Mouse (Mus musculus) embryonic facial prominence, embryonic 11.5 days (tissue): ENCODE data around the gene Card14. TPM values are rescaled to one million over a fixed set of nuclear protein-coding genes. Genes with fewer than 3 reads are reported as not detected.

Source experiments
- ATAC-seq: fragments of 200-750 bp; cut with Nextera tagmentation; replicated peaks from 2 replicates; pipeline ENCODE4 v1.8.0; 2017; ENCODE audit warnings: low read depth; ENCODE audit not compliant: insufficient number of reproducible peaks, low FRiP score, low TSS enrichment
- DNase-seq: peaks from one replicate; pipeline ENCODE4 v3.0.0-alpha.2; 2015; ENCODE audit warnings: low spot score
- H3K27ac ChIP-seq: fragments of 300-500 bp; sonication (generic); replicated peaks from 2 replicates; pipeline ENCODE4 v1.5.1; 2014; ENCODE audit warnings: mild to moderate bottlenecking, low read depth, low read length, control low read depth
- H3K27me3 ChIP-seq: fragments of 300-500 bp; sonication (generic); 2 replicates; pipeline ENCODE4 v1.6.1; 2014; ENCODE audit warnings: mild to moderate bottlenecking, low read length, moderate library complexity, mixed read lengths; ENCODE audit not compliant: control insufficient read depth, insufficient read depth
- H3K36me3 ChIP-seq: fragments of 300-500 bp; sonication (generic); replicated peaks from 2 replicates; pipeline ENCODE4 v1.6.1; 2014; ENCODE audit warnings: low read depth, mild to moderate bottlenecking, low read length, moderate library complexity, mixed read lengths; ENCODE audit not compliant: control insufficient read depth, insufficient read depth
- H3K4me1 ChIP-seq: fragments of 300-500 bp; sonication (generic); 2 replicates; pipeline ENCODE4 v1.6.1; 2014; ENCODE audit warnings: low read length, mixed read lengths; ENCODE audit not compliant: control insufficient read depth, insufficient read depth
- H3K4me2 ChIP-seq: fragments of 300-500 bp; sonication (generic); 2 replicates; pipeline ENCODE4 v1.6.1; 2014; ENCODE audit warnings: low read depth, mild to moderate bottlenecking, control low read depth, low read length, moderate library complexity
- H3K4me3 ChIP-seq: fragments of 300-500 bp; sonication (generic); 2 replicates; pipeline ENCODE4 v1.5.1; 2014; ENCODE audit warnings: low read depth, low read length, control low read depth
- H3K9ac ChIP-seq: fragments of 300-500 bp; sonication (generic); replicated peaks from 2 replicates; pipeline ENCODE4 v1.6.1; 2014; ENCODE audit warnings: mild to moderate bottlenecking, control low read depth, low read length
- H3K9me3 ChIP-seq: fragments of 300-500 bp; sonication (generic); replicated peaks from 2 replicates; pipeline ENCODE4 v1.6.1; 2016; ENCODE audit warnings: mild to moderate bottlenecking, low read length, inconsistent platforms, mixed read lengths; ENCODE audit not compliant: control insufficient read depth
- WGBS: fragments of 180-500 bp; shearing (Covaris S2); extraction: QIAGEN DNeasy Blood & Tissue Kit; methylation state at CpG from one replicate; pipeline ENCODE4 v1.1.7; 2014; 5-methylcytosine and 5-hydroxymethylcytosine counted together
- polyA plus RNA-seq: library from polyadenylated mRNA; unstranded; fragments of >200 nt; fragmentation: Nextera tagmentation; extraction: Ambion mirVana; gene quantifications from 2 replicates; pipeline ENCODE4 v1.2.1, GENCODE M21; 2014

Card14 gene
- polyA plus RNA-seq, 1 experiment from 2014 or later: 0.08 TPM

DNA sequence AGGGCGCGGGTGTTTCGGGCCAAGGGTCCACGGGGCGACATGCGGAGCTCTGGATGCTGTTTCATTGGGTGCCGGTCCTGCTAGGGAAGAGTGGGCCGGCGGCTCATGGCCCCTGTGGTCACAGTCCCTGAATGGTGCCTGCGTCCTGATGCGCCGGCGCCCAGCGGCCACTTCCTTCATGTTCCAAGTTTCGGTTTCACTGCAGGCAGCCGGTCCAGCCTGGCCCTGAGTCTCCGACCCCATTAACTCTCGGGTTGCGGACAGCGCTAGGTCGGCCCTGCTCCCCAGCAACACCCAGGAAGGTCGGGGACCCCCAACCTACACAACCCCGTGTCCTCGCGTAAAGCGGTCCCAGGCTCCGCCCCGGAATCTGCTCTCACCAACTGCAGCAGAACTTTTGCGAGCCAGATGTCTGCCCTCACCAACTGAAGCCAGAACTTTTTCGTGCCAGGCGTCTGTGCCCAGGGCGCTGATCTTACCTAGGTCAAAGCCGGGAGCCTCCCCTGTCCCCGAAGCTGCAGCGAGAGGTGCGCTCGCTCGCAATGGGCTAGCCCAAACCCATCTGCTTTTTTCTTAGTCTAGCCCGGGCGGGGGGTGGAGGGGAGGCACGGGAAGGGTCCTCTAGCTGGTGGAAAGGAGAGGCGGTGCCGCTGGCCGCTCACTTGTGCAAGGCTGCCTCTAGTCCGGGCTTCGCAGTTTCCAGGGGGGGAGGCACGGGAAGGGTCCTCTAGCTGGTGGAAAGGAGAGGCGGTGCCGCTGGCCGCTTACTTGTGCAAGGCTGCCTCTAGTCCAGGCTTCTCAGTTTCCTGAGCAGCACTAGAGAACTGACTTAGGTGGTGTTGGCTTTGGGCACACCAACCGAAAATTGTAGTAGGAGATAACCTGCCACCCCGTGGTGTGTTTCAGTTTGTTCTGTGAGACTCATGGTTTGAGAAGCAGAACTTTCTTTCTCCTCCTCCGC, 83.0 kb downstream of the Card14 start:
- peaks cover 56% of the 10 kb centered on the region for H3K27me3 ChIP-seq
- no peaks in the 10 kb centered on the region for H3K36me3 ChIP-seq
- peak overlapping the region; percentile 98 for H3K4me2 ChIP-seq
- peak overlapping the region; percentile 54 for H3K9ac ChIP-seq
- H3K4me3 ChIP-seq: peak overlapping the region; percentile 50
- ATAC-seq (no peak), DNase-seq (peak; percentile 36)
- no peaks in the 10 kb centered on the region; the same call in 1 of the 2 replicates for H3K4me1 ChIP-seq
- no peaks in the 10 kb centered on the region for H3K9me3 ChIP-seq
- WGBS: 2% methylated on average over 53 of the region's 53 CpGs
- H3K27ac ChIP-seq: no peak overlapping the region

DNA sequence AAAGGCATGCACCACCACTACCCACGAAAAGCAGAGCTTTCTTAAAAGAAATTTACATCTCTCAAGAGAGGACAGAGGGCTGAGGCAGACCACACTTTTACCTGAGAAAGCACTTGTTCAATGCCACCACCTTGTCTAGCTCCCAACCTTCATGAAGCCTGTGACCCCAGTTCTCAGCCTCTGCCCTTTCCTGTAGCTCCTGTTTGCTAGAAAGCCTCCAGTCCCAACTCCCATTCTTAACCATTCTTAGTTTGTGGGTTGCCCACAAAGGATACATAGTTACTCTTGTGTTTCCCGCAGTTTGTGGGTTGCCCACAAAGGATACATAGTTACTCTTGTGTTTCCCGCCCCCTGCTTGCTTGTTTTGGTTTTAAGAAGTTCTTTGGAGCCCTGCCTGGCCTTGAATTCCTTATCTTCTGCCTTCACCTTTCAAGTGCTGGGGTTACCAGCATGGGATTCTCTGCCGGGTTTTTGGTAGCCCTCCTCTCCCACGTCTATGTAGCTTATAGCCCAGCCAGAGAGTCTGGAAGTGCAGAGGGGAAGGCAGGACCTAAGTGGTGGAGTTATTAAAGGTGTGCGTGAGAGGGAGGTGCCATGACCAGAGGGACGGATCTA, 83.9 kb downstream of the Card14 start:
- no peak for DNase-seq
- H3K27me3 ChIP-seq: peaks cover 59% of the 10 kb centered on the region
- H3K9me3 ChIP-seq: no peaks in the 10 kb centered on the region
- ATAC-seq: no peak
- H3K9ac ChIP-seq: no peak overlapping the region
- no peak overlapping the region for H3K4me3 ChIP-seq
- H3K4me2 ChIP-seq: no peak overlapping the region
- H3K27ac ChIP-seq: no peak overlapping the region
- 29% methylated on average over 7 of the region's 7 CpGs for WGBS
- no peaks in the 10 kb centered on the region; the same call in 1 of the 2 replicates for H3K4me1 ChIP-seq
- H3K36me3 ChIP-seq: no peaks in the 10 kb centered on the region

GRCm38 (mm10) chr11:119392001-119392614, 84.5 kb downstream of the Card14 start:
- WGBS: 5% methylated on average over 12 of the region's 12 CpGs
- H3K36me3 ChIP-seq: no peaks in the 10 kb centered on the region
- H3K4me1 ChIP-seq: no peaks in the 10 kb centered on the region; the same call in 1 of the 2 replicates
- ATAC-seq (no peak), DNase-seq (no peak)
- H3K4me3 ChIP-seq: no peak overlapping the region
- H3K27me3 ChIP-seq: peaks cover 63% of the 10 kb centered on the region
- no peak overlapping the region for H3K4me2 ChIP-seq
- no peaks in the 10 kb centered on the region for H3K9me3 ChIP-seq
- no peak overlapping the region for H3K9ac ChIP-seq
- H3K27ac ChIP-seq: no peak overlapping the region

DNA sequence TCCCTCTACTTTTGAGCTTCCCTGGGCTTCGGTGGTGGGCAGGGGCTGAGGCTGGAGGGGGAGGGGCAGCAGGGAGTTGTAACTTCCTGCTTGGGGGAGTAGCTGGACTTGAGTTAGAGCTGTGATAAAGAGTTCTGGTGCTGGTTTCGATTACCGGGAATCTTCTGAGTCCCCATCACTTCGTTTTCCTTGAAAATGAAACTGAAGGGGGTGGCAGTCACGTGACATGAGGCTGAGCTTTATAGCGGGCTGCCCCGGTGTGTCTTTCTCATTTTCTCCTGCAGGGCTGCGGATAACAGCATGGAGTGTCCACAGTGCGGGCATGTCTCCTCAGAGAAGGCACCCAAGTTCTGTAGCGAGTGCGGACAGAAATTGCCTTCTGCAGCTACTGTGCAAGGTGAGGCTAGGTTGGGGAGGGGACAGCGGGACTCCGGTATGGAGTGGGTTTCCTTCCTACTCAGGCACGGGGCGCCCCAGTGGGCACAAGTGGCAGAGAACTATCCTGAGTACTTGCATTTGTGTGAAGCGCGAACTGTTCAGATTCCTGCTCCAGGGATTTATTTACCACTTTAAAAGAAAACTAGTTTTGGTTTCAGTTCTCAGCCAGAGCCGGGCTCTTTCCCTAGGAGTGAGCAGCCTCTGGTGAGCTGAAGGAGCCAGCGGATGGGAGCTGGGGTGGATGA, 85.4 kb downstream of the Card14 start, which contains the start of gene Rnf213:
Gene Rnf213 (plus strand): TSS at position 301 of the 683 bp plus-strand sequence.
- Histone ChIP-seq H3K27me3 (peaks cover 63% of the 10 kb centered on the region), H3K4me2 (peak within 1 kb of the TSS; percentile 64), H3K4me3 (peak within 1 kb of the TSS; percentile 31), H3K9me3 (no peaks in the 10 kb centered on the region), H3K36me3 (no peaks in the 10 kb centered on the region), H3K27ac (no peak within 1 kb of the TSS), H3K4me1 (no peaks in the 10 kb centered on the region; the same call in 1 of the 2 replicates), H3K9ac (peak within 1 kb of the TSS; percentile 45)
- DNase-seq: peak; percentile 72
- ATAC-seq: peak; percentile 68
- WGBS: under 1% methylated on average over 19 of the region's 19 CpGs

DNA sequence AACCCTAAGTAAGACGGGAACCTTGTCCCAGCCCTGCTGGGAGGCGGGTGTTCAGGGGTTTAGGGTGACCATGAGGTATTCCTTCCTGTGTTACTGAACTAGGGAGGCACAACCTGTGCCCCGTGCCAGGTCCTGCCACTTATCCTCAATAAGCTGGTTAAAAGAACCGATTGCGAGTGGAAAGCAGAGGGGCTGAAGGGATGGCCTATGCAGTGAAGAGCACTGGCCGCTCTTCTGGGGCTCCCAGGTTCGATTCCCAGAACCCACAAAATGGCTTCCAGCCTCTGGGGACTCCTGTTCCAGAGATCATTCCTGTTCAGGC, 85.9 kb downstream of the Card14 start:
- H3K9ac ChIP-seq: peak overlapping the region; percentile 45
- H3K9me3 ChIP-seq: no peaks in the 10 kb centered on the region
- DNase-seq (no peak), ATAC-seq (no peak)
- no peaks in the 10 kb centered on the region; the same call in 1 of the 2 replicates for H3K4me1 ChIP-seq
- H3K36me3 ChIP-seq: no peaks in the 10 kb centered on the region
- peaks cover 63% of the 10 kb centered on the region for H3K27me3 ChIP-seq
- H3K4me3 ChIP-seq: peak overlapping the region; percentile 31
- no peak overlapping the region for H3K27ac ChIP-seq
- H3K4me2 ChIP-seq: peak overlapping the region; percentile 64
- WGBS: 26% methylated on average over 7 of the region's 7 CpGs

DNA sequence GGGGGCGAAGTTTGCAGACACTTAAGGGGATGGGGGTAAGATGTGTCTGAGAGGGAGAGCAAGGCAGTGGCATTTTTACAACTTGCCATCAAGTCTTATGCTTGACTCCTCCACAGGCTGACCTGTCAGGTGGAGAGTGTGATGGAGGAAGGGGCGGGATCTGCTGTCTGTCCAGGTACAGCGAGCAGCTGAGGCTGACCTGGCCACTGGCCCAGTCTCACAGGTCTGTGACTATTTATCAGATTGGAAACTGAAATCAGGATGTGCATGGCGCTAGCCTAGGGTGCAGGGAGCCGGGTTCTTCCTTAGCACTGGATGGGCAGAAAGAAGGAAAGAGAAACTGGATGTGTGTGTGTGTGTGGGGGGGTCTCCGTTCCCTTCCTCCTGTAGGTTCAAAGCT, 86.6 kb downstream of the Card14 start:
- Histone ChIP-seq H3K27me3 (peaks cover 61% of the 10 kb centered on the region), H3K36me3 (no peaks in the 10 kb centered on the region), H3K27ac (no peak overlapping the region), H3K4me1 (no peaks in the 10 kb centered on the region; the same call in 1 of the 2 replicates), H3K4me2 (no peak overlapping the region), H3K4me3 (no peak overlapping the region), H3K9ac (no peak overlapping the region), H3K9me3 (no peaks in the 10 kb centered on the region)
- DNase-seq (no peak), ATAC-seq (no peak)
- 51% methylated on average over 6 of the region's 6 CpGs for WGBS
